Mouse (Mus musculus) liver, adult (tissue): ENCODE data around the gene Tlx3.

Source experiments
- GATA4 ChIP-seq: IDR thresholded peaks from 2 replicates; pipeline ENCODE4 v1.6.1; 2014; ENCODE audit warnings: mild to moderate bottlenecking, low read length; ENCODE audit not compliant: insufficient replicate concordance

Tlx3 gene

DNA sequence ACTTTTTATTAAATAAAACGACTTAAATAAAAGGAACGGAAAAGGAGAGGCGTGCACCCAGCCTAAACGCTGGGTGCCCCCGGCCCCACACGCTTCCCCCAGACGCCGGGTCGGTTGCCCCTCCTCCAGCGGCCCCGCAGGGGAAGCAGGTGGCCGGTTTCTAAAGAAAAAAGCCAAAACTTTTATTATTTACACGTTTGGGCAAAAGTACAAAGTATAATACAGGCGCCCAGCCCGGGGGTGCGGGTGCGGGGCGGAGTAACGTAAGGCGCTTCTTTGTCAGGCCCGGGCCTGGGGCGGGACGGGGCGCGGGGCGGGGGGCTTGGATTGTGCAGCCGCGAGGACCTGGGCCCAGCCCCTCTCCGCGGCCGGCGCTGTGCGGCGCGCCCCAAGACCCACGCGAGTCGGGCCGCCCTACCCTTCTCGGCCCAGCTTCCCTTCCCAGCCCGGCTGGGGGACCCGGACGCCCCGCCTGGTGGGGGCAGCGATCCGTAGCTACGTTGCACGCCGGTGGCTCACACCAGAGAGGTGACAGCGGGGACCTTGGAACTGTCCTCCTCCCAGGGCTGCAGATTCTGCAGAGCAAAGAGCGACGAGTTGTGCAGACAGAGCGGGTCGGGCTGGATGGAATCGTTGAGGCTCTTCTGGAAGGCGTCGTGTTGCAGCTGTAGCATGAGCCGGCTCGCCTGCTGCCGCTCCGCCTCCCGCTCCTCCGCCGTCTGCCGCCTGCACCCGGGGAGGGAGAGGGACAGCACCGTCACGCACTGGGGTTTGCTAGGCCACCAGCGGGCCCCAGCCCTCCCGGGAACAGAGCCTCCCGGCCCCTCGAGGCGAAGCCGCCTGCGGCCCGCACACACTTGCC lies 2.4 kb downstream of the Tlx3 start:
- no peak for TF ChIP-seq GATA4

DNA sequence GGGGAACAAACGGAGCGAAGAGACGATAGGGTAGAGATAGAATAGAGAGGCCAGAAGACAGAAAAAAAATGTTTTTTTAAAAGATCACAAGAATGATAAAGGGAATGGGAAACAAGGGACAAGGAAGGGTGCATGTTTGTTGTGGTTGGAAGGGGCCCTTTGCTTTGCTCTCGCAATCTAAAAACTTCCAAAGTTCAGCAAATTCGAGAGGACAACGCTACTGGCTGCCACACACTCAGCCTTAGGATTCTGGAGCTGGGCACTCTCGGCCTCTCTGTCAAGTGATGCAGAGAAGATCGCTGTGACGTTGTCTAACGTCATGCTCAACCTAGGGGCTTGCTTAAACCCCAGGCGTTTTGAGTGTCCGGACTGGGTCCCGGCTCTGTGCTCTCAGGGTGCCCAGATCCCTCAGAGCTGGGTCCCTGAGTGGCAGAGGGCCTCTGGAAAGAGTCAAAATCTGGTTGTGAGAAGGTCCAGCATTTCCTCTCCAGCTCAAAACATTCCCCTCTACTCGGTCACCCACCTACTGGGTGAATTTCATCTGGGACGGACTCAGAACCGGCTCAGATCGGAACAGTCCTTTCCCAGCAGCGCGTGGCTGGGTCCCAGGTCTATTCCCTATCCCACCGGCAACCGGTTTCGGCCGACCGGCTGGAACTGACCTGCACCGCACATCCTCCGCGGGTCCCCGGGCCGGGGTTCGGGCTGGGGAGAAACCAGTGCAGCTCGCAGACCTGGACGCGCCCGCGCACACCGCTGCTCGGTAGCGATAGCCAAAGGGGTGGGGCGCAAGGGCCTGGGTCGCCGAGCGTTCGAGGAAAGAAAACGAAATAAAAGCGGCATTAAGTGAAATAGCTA lies 3.3 kb downstream of the Tlx3 start:
- TF ChIP-seq GATA4, result no peak

DNA sequence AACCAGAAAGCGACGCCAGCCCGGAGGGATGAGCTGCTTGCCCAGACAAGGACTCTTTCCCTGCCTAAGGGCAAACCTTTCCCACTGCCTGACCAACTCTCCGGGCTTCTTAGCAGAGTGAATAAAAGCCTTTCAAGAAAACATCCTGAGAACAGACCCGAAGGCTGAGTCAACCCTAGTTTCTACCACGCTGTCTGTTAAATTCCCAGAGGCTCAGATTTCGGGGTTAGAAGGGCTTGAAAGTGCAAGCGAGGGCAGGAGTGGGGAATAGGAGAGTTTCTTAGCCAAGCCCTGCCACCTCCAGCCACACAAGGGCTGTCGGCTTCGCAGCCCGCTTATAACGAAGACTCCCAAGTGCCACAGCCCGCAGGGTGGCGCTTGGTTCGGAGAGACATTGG lies 4.3 kb downstream of the Tlx3 start:
- no peak for TF ChIP-seq GATA4

DNA sequence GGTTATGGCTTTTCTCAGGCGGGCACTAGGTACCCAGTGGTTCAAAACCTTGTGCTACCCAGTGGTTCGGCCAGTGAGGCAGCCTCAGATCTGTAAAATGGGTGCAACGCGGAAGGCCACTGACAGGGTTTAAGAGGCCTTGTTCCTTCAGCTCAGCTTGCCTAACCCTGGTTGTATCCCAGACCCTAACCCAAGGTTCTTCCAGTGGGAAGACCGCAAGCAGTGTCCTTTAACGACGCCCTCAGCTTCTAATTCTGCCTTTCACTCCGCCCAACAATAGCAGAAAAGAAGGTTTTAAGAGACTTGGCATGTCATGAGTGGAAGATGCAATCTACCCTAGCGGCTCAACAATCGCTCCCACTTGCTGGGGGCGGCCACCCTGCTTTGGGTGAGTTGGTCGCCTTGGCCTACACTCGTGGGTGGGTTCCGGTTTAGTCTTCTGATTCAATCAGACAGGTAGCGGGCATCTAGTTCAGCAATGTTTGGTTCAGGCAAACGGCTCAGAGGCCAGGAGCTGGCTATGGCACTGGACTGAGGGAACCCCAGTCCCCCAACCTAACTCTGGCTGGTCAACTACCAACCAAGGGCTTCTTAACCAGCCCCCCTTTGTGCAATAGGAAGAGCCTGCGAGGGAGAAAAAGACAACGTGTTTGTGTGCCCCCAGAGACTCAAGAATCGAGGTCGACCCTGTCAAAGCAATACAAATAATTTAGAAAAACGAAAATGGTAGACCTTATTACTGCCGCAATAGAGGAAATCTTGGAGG lies 4.9 kb downstream of the Tlx3 start:
- TF ChIP-seq GATA4, result no peak

DNA sequence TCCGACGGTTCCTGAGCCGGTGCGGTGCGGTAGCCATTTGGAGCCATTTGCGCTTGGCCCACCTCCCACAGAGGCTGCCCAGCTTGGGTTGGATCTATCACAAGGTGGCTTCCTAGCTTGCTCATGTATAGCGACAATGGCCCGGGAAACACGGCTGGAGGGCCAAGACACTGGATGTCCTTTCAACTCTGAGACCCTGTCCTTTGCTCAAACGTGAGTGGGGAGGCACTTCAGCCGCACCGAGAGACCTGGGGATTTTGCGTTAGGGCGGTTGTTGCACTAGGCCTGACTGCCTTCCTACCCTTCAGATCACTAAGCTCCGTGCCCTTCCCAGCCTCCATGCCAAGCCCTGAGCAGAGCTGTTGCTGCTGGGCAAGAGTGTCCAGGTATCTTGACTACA lies 5.7 kb downstream of the Tlx3 start:
- no peak for TF ChIP-seq GATA4

DNA sequence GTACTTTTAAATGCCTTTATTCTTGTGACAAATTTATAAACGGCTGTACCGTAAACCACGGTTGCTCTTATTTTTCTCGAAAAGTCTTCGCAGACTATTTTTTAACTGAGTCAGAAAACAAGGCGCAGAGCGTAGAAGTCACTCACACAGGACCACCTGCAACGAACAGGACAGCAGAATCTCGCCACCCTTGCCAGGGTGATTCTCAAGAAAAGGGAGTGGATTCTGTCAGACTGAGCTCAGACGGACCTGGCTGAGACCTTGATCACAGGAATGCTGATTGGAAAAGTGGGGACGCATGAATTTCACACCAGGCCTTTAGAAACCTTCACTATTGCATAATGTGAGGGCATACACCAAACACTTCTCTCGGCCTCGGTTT lies 6.3 kb downstream of the Tlx3 start:
- no peak for TF ChIP-seq GATA4

DNA sequence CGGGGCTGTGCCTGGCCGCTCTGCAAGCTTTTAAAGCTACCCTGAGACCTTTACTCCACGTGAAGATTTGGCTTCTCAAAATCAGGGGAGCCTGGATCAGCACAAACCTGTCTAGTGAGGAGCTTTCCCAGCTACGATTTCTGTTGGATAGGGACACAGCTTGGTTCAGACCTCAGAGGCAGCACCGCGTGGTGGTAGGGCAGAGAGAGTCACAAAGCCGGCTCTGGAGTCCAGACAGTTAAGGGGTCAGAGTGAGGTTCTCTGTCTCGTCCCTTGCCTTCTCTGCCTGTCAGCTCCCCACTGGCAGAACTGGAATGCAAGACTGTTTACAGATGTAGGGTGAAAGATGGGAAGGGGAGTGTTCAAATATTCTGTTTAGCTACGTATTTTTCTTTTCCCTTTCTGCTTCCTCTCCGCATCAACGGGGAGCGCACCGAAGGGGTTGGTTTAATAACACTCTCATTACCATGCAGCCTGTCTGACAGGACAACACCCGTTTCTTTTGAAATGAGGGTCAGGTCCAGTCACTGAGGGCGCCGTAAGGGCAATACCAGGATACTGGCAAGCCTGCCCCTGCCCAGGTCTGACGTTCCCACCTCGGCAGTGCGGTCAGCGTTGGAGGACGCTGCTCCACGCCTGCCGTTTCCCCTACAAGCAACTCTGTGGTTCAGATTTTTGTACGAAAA lies 6.8 kb downstream of the Tlx3 start:
- no peak for TF ChIP-seq GATA4

DNA sequence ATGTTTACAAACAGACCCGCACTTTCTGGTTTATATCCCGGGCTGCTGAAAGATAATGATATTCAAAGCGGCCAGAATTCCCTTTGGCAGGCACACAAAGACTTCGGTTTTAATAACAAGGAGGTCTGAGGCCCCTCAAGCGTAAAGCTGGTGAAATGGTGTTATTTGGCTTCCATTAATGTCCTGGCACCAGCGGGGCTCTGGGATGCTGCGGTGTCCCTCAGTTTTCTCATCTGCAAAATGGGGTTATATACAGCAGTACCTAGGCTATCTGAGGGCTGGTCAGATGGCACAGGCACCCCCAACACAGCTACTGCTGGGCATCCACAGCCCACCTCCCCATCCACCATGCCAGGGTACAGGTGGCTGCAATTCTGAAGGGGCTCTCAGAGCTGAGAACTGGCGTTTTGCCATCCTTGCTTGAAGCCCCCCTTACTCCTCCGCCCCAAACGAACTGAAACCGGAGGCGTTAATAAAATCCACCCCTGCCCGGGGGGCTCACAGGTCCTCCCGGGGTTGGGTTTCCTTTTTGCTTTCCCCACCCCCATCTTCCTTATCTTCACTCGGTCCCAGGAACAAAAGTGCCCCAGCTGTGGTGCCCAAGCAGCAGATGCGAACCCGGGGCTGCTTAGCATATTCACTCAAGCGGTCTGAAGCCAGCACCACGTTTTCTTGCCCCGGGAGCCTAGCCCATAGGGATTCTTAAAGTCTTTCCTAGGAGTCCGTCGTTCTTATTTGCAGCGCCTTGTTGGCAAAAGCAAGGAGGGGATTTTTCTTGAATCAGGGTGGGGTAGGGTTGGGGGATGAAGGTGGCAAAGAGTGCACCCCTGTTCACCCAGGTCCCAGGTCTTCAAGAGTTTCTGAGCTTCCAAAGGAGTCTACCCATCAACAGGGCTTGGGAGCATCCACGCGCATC lies 7.6 kb downstream of the Tlx3 start:
- TF ChIP-seq GATA4, result no peak

DNA sequence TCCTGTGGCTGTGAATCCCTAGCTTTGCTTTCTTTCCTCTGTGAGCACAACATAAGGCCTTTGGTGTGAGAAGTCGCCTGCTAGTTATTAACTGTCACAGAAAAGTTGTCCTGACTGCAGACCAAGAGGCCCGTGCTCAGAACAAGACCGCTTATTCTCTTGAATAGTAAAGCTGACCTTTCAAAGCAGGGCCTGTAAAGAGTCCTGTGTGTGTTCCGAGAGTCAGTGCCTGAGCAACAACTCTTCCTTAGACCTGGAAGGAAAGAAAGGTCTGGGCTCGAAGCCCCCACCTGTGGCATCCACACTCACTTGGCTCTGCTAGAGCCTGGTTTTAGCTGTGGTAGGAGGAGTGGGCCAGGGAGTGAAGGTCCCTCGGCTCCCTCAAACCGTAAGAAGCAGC lies 8.3 kb downstream of the Tlx3 start:
- TF ChIP-seq GATA4, result no peak

DNA sequence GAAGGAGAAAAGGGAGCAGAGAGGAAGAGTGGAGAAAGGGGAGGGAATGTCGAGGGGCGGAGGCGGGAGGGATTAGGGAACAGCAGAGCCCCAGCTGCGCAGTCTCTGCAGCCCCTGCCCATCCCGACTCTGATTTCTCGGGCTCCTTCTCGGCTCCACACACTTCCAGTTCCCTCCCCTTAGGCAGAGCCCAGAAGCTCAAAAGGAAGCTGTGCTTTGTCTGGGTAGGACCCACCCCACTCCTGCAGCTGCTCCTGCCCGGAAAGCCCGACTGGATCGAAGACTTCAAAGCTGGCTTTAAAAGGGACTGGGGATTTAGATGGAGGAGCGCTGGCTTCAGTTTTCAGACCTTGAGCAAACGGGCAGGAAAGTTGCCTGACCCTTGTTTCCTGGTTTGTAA lies 9.7 kb downstream of the Tlx3 start:
- TF ChIP-seq GATA4, result no peak

DNA sequence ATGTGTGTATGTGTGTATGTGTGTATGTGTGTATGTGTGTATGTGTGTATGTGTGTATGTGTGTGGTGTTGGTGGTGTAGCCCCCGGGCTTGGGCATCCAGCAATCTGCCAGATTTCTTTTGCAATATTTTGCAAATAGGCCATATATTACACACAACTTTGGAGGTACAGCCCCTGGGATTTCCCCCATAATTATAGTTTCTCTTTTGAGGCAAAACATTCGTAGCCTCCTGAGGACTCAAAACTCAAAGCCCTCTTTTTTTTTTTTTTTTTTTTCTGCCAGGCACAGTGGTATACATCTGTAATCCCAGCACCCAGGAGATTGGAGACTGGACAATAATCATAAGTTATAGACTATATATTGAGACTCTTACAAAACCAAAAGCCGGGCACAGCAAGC lies 21.6 kb downstream of the Tlx3 start:
- no peak for TF ChIP-seq GATA4

DNA sequence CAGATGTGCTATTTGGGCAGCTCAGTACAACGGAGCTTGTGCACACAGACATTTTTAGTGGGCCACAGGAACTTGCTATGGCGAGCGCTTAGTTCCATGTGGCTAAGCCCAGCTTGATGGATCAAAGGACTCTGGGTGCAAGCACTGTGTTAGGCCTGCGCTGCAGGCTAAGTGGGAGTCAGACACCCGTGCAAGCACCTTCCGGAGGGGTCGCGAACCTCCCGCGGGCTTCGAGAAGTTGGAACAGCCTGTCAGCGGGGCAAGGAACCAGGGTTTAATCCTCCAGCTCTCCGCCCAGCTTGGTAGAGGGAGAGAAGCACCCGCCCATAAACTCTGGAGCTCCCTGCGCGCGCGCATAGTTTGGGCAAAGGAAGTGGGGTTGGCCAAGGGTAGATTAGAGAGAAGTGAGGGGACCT lies 22.7 kb downstream of the Tlx3 start:
- TF ChIP-seq GATA4, result no peak

DNA sequence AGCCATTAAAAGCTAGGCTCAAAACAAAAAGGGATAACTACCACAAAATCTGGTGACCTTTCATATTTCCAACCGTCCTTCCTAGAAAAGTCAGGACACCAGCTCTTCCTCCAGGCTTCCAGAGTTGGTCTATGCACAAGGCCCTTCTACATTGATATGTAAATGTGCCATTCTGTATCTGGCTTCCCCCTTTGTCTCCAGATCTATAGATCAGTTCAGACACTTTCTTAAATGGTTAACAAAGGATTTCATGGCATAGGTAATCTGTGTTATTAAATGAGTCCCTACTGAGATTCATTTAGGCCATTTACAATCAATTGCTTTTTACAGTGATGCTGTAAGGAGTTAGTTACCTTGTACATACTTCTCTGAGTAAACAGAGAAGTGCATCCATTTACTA lies 23.6 kb downstream of the Tlx3 start:
- TF ChIP-seq GATA4, result no peak
